Mouse (Mus musculus): ENCODE data around the gene Zbtb20. TPM values are rescaled to one million over a fixed set of nuclear protein-coding genes. Genes with fewer than 3 reads are reported as not detected.
"Not testable (repeated sequence)": the region's sequence is repeated elsewhere in the genome, so short reads cannot be mapped to it uniquely, and the experiment has no call there.

Gene Zbtb20
- polyA plus RNA-seq, 1 experiment, result 21.1 TPM

DNA sequence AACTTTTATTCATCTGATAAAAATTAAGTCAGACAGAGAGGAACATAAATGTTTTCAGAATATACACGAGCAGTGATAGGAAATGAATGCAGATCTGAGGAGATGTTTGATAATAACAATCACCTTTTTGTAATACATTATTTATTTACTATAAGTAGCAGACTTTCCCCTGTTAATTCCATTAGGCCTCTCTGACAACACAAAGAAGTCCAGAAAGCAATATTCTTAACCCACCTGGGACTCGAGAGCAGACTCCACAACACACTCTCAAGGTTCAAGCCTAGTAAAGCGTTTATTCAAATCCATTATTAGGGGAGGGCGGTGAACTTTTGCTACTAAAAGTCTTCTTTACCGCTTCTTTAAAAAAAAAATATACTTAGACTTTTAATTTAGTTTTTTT, 33.2 kb downstream of the Zbtb20 start:
- DNase-seq (ENCODE audit: extremely low spot score in 1 of 2, low spot score in 1 of 2), result no peak

DNA sequence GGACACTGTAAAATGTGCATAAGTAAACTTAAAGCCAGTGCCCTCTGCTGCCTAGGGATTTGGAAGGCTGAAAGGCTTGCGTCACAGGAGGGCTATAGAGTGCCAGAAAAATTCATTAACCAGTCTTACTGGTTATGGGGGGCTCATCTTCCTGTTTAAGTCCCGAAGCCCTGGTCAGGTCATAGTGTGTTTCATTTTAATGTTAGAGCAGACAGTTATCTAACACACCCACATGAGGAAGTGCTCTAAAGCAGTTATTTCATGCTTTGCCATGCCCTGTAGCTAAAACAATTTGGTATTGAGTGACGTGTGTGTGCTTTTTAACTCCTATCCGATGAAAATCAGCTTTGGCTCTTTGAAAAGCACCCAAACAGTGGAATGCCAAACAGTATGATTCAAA, 34.3 kb downstream of the Zbtb20 start:
- no peak for DNase-seq (ENCODE audit: extremely low spot score in 1 of 2, low spot score in 1 of 2)

DNA sequence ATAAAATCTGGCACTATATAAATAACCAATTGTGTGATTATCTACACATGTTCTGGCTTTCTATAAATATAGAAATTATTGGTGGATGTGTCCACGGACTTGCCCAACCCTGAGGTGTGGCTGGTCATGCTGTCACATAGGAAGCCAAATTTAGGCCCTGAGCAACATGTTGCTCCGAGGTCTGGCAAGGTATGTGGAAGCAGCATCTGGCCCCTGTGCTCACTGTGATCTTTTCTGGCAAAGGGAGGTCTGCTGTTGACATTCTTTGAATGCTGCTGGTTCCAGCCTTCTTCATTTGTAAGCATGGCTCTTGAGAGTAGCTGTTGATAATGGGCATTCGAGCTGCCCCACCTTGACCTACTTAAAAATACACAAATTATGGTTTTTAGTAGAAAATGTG, 35.0 kb downstream of the Zbtb20 start:
- no peak for DNase-seq (ENCODE audit: extremely low spot score in 1 of 2, low spot score in 1 of 2)

DNA sequence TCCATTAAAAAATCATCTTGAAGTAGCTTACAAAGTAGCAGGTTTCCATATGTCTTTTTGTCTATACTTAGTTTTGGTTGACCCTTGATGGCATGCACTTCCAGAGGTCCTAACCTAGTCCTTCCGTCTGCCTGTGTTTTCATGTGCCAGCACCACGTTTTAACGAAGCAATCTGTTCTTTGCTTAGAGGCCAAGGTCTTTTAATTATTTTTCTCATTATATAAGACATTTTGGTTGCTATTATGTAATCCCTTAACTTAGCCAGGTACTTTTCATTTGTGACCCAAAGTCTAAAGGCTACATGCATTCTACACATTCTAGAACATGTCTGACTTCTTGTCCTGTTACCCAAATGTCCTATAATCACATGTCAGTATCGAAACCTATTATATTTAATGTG, 35.6 kb downstream of the Zbtb20 start:
- no peak for DNase-seq (ENCODE audit: extremely low spot score in 1 of 2, low spot score in 1 of 2)

DNA sequence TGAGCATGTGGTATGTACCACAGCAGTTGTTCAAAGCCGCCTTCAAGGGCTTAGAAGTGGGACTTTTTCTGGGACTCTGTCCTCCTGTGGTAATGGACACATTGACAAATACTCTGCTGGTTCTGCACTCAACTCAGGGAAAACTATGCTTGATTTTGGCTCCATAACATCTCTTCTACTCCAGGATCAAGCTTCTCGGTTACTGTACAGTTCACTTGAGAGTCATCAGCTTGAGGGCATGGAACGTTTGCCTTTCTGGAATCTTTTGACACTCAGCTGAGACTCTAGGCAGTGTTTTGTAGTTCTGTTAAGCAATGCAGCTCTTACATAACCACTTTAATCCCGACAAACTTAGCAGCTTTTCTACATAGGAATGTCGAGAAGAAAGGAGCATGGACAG, 36.1 kb downstream of the Zbtb20 start:
- no peak for DNase-seq (ENCODE audit: extremely low spot score in 1 of 2, low spot score in 1 of 2)

DNA sequence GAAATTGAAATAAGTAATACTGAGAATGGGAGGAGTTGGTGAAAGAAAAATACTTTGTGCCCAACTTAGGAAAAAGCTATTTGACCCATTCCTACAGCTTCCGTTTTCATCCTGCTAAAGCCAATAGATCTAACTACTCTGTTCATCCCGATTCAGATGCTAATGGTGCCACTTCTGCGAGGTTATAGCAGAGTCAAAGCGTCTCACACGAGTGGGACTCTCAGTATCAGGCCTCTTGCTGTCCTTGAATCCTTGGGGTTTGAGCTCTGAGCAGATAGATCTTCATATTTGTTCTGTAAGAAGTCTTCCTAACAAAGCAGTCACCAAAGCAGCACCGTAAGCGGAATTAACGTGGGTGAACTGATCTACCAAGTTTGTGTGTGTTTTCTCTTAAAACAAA, 37.6 kb downstream of the Zbtb20 start:
- no peak for DNase-seq (ENCODE audit: extremely low spot score in 1 of 2, low spot score in 1 of 2)

DNA sequence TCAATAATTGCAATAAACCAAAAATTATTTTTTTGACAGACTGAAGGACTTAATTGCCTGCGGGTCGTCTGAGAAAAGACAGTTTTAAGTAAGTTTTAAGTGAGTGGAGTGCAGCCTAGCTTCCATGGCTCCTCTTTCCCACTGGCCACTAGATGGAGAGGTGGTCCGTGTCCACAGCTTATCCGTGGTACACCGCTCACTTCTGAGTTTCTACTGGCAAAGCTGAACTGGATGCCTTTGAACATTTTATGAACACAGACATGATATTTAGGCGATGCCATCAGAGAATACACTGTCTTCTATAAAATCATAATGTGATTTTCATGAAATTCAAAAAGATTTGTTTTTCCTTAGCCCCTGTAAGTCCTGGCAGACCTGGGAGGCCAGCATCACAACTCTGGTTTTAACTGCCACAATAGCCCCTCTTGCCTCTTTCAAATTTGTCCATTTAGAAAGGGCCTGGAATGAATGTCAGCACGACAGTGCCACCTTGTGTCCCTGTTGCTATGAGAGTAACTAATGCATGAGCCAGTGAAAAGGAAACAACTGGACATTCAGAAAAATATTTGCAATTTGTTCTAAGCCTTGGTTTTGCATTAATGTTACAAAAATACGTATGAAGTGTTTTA, 38.9 kb downstream of the Zbtb20 start:
- DNase-seq (ENCODE audit: extremely low spot score in 1 of 2, low spot score in 1 of 2), result peak; percentile 17 to 79

DNA sequence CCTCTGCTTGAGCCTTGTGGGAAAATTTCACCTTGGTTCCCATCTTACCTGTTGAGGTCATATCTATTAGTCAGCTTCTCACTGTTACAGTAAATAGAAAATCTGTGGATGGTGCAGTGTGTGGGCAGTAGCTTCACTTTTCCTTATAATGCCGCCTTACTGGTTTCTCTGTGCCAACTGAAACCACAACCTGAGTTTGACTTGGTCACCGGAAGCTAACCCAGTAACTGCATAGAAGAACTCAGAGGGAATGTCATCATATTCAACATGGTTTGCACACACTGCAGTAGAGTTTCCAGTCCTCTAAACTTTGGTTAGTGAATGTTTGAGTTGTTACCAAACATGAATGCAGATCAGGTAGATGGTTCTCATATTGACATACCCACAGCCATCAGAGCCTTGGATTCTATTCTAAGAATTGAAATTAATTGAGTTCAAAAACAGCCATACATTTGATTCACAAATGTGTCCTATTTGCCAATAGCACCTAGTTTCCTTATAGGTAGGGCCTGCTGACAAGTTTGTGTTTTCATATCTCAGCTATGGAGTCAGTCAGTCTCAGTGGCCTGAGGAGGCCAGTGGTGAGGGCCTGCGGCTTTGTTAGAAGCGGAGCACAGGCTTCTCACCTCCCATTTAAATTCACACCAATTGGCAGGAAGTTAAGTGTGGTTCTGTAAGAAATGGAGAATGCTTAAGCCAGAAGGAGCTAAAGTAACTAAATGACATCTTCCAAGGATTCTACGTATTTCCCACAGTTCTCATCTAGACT, 44.5 kb downstream of the Zbtb20 start:
- DNase-seq (ENCODE audit: extremely low spot score in 1 of 2, low spot score in 1 of 2), result no peak

DNA sequence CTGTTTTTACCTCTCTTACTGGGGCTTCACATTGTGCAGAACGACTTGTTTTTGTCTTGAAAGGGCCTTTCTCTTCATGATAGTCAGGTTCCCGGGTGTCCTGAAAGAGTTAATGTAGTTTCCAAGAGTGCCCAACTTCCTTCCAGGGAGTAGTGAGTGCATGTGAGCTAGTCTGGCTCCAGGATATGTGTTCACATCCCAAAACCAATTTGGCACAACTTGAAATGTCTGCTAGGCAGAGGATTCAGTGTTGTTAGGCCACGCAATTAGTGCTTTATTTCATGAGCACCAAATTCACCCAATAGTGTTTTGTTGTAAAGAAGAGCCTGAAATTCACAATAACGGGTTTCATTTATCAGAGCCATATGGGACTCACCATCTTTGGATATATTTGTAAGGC, 45.8 kb downstream of the Zbtb20 start:
- no peak for DNase-seq (ENCODE audit: extremely low spot score in 1 of 2, low spot score in 1 of 2)

DNA sequence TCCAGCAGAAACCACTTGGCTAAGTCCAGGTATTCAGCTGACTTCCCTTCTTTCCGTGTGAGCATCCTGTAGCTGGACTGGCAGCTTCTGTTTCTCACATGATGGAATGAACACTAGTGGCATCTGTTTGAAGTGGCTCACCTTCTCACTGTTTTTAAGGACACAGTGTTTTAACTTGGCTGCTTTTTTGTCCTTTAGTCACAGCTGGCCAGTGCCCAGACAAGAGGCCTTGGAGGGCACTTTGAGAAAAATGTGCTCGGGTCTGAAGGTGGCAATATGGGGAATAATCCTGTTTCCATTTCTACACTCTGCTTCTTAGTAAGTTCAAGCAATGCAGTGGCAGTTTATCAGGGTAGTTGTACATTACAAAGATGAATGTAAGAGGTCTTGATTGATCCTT, 62.5 kb downstream of the Zbtb20 start:
- no peak for DNase-seq (ENCODE audit: extremely low spot score in 1 of 2, low spot score in 1 of 2)

DNA sequence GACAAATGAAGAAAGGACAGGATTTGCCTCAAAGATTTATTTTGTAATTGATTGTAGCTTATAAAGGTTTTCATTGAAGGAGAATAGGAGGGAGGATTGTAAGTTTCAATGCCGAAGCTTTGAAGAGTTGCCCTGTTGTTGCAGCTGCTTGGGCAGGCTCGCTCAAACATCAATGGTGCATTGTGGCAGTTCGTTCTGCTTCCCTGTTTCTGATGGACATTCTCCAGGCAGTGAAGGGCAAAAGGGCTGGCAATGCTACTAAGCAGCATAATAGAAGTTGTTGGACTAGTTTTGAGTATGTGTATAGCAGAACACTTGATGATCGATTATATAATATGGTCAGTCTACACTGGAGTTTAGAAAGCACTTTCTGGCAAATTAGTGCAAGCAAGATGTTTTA, 71.3 kb downstream of the Zbtb20 start:
- peak; percentile 27 to 54 for DNase-seq (ENCODE audit: extremely low spot score in 1 of 2, low spot score in 1 of 2)

DNA sequence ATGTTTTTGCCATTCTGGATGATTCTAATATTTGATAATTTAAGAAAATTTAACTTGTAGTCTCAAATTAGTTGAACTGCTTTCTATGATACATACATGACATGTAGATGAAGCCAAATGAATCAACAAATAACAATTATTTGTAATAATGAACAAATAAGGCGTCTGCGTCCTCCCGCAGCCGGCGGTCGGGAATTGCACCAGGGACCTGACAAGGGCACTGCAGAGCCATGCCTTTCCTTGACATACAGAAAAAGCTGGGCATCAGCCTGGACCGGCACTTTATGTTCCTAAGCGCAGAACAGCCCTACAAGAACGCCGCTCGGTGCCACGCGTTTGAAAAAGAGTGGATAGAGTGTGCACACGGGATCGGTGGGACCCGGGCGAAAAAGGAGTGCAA, 79.7 kb downstream of the Zbtb20 start:
- not testable (repeated sequence) for DNase-seq (ENCODE audit: extremely low spot score in 1 of 2, low spot score in 1 of 2)

DNA sequence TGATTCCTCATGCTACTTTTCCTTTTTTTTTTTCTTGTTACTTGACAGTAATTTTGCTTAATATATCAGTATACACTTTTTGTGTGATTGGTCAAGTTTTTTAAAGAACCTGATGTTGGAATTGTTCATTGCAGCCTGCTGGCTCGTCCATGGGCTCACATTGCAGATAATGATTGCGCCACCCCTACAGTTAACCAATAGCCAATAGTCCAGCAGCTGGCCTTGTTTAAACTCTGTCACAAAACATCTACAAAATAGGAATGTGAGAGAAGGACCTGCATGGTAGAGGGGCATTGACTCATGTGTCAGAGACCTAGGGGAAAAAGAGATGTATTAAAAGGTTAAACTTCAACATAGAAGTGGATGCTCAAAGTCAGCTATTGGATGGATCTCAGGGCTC, 97.2 kb downstream of the Zbtb20 start:
- DNase-seq (ENCODE audit: extremely low spot score in 1 of 2, low spot score in 1 of 2), result no peak

DNA sequence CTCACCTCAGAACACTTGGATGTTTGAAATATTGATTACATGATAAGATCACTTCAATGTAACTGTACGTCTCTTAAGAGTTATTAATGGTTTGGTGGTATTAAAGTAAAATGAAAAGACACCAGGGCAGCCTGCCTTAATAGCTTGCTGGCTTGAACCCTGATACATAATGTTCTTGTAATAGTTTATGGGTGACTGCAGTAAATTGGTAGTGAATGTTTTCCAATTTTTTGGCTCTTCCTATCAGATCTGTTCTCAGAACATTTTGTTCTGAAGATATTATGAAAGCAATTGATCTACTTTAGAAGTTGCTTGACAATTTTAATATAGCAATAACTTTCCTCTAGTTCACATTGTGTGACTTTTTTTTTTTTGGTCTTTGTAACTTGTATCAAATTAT, 123.2 kb downstream of the Zbtb20 start:
- no peak for DNase-seq (ENCODE audit: extremely low spot score in 1 of 2, low spot score in 1 of 2)

DNA sequence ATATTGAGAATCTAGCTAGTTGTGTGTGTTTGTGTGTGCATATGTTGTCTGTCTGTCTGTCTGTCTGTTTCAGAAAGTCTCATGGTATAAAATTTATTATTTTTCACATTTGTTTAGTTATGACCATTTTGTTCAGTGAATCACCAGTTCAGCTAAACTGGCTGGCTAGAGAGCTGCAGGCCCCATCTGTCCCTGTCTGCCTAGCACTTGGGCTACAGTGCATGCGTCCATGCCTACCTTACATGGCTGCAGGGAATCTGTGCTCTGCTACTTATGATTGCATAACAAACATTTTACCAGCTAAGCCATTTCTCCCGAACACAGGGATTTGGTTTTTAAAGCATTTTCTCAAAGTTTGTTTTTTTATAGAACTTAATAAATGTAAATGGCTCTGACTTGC, 150.7 kb downstream of the Zbtb20 start:
- DNase-seq (ENCODE audit: extremely low spot score in 1 of 2, low spot score in 1 of 2), result no peak

DNA sequence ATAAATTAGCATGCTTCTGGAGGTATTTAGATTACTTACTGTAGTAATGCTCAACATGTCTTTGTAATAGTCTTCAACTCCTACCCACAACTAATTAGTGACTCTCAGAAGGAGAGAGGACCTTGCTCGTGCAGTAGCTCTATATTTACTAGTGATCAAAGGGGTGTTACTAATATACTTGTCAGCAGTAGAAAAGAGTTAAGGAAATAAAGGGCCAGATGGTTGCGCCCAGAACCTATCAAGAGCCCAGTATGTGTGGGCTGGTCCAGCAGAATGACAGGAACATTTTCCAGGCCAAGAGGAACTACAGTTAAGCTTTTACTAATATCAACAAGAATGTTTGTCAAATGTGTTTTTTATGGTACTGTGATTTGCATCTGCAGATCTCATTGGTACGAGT, 153.6 kb downstream of the Zbtb20 start:
- no peak for DNase-seq (ENCODE audit: extremely low spot score in 1 of 2, low spot score in 1 of 2)

DNA sequence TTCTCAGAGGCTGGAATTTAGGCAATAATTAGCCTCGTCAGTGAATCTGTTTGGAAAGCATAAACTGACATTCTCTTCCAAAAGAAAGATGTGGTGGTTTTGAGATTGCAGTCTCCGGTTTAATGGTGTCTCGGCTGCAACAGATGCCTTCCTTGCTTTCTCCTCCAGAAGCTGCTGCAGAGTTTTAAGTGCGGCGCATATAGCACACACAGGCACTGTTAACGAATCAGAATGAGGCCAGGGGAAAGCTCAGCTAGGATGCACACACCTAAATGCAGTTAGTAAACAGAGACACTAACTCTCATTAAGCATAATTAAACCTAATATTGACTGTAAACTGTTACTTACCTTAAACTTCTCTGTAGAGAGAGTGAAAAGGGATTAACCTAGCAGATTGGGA, 160.0 kb downstream of the Zbtb20 start:
- no peak for DNase-seq (ENCODE audit: extremely low spot score in 1 of 2, low spot score in 1 of 2)

DNA sequence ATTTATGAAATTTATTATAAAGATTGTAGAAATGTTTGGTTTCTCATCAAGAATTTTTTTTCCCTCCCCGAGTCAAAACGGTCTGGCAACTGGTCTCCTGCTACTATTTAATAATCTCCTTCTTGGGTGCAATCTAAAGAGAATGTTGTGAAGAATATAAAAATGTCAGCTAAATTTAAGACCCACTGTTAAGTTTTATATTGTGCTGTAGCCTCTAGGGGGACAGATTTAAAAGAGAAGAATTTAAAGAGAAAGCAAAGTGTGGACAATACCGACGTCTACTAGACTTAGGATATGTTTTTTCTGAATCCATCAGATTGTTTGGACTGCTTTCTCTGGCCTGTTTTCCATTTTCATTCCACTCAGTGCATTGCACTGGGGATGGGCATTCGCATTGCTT, 160.8 kb downstream of the Zbtb20 start:
- no peak for DNase-seq (ENCODE audit: extremely low spot score in 1 of 2, low spot score in 1 of 2)

DNA sequence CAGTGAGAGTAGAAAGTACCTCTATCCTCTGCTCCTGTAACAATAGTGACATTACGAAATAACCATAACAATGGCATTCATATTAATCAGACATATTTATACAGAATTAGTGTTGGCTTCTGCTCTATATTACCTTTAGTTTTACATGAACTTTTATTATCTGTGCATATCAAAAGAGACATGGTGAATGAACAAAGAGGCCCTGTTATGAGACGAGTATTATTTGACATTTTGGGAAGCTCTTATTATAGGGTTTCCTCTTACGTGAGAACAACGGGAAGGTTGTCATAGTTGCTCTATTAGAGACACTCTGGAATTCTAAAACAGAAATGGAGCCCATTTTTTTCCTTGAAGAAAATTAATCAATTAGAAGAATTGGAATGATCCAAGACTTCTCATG, 161.6 kb downstream of the Zbtb20 start:
- no peak for DNase-seq (ENCODE audit: extremely low spot score in 1 of 2, low spot score in 1 of 2)

DNA sequence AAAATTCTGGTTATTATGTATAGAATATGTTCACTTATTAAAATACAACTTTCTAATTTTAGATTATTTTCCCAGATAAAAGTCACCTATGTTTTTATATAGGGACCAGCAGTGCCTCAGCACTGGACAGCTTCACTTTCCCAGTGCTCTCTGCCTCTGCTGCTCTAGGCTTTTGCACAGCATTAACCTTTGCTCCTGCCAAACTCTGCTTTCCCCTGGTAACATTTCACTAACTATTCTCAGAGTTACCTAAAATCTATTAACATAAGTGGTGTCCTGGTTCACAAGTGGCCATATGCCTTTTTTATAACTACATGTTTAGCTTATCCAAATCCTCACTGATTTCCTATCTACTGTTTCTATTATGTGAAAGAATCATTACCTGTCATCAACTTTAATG, 169.9 kb downstream of the Zbtb20 start:
- DNase-seq (ENCODE audit: extremely low spot score in 1 of 2, low spot score in 1 of 2), result no peak

DNA sequence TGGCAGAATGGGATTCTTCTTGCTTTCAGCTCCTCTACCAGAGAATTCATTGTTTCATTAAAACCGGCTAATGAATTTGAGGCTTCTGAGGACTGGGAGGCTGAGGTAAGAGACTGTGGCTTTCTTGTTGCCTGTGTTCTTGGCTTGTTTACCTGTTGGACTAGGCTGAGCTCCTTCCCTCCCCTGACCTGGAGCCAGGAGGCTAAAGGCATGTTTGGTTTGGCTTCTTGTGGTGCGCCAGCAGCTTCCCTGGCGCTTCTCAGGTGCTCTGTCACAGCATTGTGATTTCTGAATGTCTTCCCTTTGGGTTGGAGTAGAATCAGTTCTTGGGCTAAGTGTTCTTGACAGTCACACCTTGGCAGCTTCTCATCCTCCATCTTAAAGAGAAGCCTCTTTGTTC, 171.0 kb downstream of the Zbtb20 start:
- no peak for DNase-seq (ENCODE audit: extremely low spot score in 1 of 2, low spot score in 1 of 2)

DNA sequence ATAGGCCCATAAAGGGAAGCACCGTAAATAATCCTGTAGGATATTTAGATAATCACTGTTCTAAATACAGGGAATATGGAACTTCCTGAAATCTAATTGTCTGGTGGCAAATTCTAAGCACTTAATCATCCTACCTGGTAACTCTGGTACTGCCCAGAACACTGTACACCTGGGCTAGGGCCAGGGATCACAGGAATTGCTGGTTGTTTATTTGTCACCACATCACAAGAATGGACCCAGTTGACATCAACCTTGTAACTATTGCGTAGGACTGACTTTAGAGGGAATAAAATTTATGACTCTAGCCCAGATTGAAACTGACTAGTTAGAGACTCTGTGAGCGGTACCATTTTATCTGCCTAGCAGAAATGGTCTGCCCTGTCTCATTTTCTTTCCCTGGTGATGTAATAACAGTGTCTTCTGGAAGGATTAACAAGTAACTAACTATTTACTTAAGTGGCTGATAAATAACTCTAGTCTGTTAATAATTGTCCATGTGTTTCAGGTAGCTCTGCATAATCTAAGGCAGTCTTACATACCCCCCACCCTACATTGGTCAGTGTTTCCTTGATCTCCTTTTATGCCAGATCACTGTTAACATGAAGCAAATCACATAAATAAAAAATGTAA, 194.1 kb downstream of the Zbtb20 start:
- no peak for DNase-seq (ENCODE audit: extremely low spot score in 1 of 2, low spot score in 1 of 2)
